Mouse (Mus musculus) CH12F3 (cell line): ENCODE data around the gene Sppl2a.
"Not testable (repeated sequence)": the region's sequence is repeated elsewhere in the genome, so short reads cannot be mapped to it uniquely, and the experiment has no call there.

Experiments used
- in situ Hi-C: fragments of 300-500 bp; cut with MboI; formaldehyde crosslinking; loops from 2 replicates; pipeline ENCODE4 v1.14.3; 2020; ENCODE audit warnings: low sequenced_read_pairs

The Sppl2a gene

DNA sequence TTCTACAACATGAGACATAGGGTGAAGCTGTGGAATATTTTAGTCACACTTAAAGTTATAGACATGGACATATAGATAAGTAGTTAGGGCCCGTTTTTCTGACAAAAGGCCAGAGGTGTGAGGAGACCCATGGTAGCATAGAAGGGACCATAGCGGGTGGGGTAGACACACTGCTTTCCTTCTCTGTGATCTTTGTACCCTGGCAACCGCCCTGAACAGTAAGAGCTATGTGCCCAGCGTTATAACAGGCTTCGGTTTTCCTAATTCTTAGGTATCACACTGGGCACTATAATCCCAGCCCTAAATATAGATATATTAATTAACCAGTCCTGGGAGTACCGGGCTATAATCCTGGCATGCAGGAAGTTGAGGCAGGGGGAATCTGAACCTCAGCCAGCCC, 36.1 kb downstream of the Sppl2a start:
- in situ Hi-C loops: no loop called here

DNA sequence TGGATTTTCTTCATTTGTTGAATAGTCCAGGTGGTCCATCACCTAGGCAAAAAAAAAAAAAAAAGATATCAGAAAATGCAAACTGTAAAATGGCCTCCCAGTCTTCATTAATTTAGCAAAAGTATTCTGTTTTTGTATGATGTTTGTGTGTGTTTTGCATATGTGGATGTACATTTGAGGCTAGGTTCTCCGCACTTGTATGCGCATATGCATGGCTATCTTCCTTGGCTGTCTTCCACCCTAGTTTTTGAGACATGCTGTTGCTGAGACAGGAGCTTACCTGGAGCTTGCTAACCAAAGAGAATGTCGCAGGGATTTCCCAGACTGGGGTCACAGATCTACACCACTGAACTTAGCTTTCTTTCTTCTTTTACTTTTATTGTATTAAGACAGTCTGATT, 38.8 kb downstream of the Sppl2a start:
- in situ Hi-C loops: no loop called here

DNA sequence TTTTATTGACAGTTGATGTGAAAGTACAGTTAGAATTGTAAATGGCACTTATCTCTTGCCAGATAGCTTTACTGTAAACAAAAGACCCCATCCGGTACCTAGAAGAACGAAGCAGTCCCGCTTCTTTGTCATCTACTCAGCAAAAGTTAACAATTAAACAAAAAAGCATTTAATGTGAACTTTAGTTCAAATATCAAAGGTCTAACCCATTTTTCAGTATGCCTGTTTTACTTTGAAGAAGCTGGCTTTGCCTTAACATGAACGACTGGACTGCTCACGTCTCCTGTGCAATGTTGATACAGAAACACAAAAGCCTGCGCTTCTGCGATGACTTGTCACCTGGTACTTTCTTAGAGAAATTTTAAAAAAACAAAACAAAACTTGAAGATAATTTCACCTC, 40.7 kb downstream of the Sppl2a start:
- in situ Hi-C loops: no loop called here

- in situ Hi-C loops: no loop called here
These were observed 41.3 kb downstream of the Sppl2a start for GRCm38 (mm10) chr2:126891743-126892142.

DNA sequence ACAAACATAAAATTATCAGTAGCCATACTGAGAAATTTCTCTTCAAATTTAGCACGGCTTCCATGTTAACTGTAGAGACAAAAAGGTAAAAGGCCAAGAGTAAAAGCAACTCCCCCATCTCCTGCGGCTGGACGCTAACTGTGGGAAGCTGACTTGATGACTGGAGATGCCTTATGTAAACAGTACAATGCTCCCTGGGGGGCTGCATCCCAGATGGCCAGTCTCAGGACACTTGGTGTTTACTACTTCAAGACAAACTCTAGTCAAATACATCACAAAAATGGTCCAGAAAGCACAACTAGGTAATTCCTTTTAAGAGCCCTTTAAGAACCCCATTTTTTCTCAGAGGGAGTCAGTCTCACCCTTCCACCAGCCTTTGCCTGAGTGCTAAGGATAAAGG, 45.9 kb downstream of the Sppl2a start:
- in situ Hi-C loops: no loop called here

DNA sequence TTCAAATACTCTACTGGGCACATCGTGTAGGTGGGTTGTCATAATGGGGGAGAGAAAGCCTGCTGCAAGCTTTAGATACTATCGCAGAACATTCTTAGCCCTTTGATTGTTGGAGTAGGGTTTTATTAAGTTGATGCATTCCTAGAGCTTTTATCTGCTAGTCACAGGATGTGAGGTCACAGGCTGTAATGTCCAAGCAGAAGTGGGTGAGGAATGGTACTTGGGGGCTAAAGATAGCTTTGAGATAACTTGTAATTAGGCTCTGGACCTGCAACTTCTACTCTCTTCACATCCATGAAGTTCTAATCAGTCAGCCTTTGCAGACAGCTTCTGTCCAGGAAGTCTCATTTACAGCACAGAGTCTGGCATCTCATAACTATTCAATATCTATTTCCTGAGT, 47.2 kb downstream of the Sppl2a start:
- in situ Hi-C loops: no loop called here

DNA sequence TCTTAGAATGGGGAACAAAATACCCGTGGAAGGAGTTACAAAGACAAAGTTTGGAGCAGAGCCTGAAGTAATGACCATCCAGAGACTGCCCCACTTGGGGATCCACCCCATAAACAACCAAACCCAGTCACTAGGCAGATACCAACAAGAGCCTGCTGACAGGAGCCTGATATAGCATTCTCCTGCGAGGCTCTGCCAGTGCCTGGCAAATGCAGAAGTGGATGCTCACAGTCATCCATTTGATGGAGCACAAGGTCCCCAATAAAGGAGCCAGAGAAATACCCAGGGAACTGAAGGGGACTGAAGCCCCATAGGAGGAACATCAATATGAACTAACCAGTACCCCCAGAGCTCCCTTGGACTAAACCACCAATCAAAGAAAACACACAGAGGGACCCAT, 50.3 kb downstream of the Sppl2a start:
- in situ Hi-C loops: not testable (repeated sequence)

DNA sequence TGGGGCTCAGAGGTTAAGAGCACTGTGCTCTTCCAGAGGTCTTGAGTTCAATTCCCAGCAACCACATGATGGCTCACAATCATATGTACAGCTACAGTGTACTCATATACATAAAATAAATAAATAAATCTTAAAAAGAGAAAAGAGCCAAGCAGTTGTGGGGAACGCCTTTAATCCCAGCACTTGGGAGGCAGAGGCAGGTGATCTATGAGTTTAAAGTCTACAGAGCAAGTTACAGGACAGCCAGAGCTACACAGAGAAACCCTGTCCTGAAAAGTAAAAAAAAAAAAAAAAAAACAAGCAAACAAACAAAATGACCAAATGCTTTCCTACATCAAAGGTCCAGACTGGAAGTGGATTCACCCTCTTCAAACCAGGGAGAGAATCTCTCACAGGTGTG, 55.0 kb downstream of the Sppl2a start:
- in situ Hi-C loops: no loop called here

DNA sequence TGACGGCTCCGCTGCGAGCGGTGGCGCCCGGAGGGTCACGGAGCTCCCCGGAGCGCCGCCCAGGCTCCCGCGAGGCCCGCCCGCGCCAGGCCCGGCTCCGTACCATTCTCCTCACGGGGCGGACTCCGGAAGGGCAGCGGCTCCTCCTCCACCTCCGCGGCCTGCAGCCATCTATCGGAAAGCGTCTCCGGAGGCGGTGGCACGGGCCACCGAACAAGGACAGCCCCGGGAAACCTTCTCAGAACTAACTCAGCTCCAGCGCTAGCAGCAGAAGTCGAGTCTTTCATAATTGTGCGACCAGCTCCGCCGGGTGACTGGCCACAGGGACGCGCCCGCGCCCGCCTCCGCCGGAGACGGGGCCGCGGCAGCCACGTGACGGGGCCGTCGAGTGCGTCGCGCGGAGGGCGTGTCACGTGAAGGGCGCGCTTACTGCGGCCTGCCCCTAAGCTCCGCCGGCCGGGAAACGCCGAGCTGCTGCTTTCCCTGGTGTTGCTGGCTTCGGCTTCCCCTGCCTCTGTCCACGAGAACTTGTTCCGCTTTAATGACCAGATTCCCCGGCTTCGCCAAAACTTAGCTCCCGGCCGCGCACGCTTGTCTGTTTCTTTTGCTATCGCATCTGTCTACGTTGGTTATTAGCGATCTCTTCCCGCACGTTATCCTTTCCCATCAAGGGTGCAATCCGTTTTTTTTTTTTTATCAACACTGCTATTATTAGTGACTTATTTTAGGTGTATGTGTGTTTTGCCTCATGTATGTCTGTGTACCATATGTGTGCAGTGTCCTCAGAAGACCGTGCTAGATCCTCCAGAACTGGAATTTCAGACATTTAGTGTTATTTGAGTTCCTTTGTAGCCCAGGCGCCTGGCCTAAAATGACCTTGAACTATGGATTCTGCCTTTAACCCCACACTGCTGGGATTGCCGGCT, 56.9 kb downstream of the Sppl2a start, which contains the start of gene Trpm7:
Gene Trpm7 (minus strand): TSS at position 360 of the 926 bp plus-strand sequence.
- in situ Hi-C loops: no loop called here

DNA sequence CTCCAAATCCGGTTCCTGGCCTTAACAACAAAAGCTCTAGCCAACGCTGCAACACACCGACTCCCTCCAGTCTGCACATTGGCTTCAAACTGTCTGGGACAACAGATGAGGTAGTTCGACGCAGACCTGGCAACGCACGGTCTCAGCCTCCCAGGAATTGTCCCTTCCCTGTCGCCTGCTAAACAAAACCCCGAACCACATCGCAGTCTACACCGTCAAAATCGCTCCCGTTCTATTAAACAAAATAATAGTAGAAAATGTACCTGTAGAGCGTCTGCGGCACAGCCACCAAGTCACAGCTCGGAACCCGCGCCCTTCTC, 57.6 kb downstream of the Sppl2a start:
- in situ Hi-C loops: no loop called here

GRCm38 (mm10) chr2:126874809-126875515, 58.1 kb downstream of the Sppl2a start:
- in situ Hi-C loops: no loop called here

- in situ Hi-C loops: no loop called here
These were observed 66.7 kb downstream of the Sppl2a start for GRCm38 (mm10) chr2:126866301-126866700.

DNA sequence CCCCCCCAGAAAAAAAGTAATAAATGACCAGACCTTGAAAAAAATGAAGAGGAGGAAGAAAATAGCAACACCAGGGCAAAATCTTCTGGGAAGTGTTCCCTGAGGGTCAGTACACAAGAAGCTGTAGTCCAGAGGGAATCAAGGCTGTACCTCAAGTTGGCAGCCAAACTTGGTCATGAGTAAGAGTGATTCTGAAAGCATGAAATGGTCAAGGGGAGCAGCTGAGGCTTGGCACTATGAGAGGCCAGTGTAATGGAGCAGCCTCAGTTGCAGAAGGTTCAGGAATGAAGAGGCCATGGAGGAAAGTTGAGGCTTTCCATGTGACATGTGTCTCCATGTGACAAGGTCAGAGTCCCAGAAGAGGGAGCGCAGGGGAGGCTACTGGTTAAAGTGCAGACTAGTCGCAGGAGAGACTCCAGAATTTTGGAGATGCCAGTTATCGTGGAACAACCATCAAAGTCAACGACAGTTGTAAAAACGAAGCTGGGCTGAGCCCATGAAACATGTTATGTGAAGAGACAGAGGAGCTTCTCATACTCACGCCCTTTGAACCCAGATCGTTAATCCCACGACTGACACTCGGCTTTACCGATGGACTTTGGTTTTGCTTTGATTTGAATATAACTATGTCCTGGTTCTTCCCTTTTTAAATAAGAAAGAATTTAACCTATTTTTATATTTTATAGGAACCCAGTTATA, 67.4 kb downstream of the Sppl2a start:
- in situ Hi-C loops: no loop called here

GRCm38 (mm10) chr2:126865026-126865425, 68.0 kb downstream of the Sppl2a start:
- in situ Hi-C loops: no loop called here

GRCm38 (mm10) chr2:126844751-126845150, 88.3 kb downstream of the Sppl2a start:
- in situ Hi-C loops: no loop called here
